Mouse (Mus musculus): Measurements from ENCODE around the gene Majin.

GRCm38 (mm10) chr19:6271206-6271605, 87.0 kb downstream of the Majin start:
- no peak for TF ChIP-seq CTCF (IDR thresholded peaks at IDR 0.05)
- TF ChIP-seq POLR2A (IDR thresholded peaks at IDR 0.05; ENCODE audit: insufficient read depth, low read depth, low read length): no peak
- TF ChIP-seq EP300 (IDR thresholded peaks at IDR 0.05; ENCODE audit: insufficient read depth, low read depth, low read length): no peak

Data from heart, adult 2 months (tissue).